Mouse (Mus musculus) embryonic facial prominence, embryonic 11.5 days (tissue): ENCODE data around the gene Rpp40. TPM values are rescaled to one million over a fixed set of nuclear protein-coding genes. Genes with fewer than 3 reads are reported as not detected.

Experiments used
- ATAC-seq: fragments of 200-750 bp; cut with Nextera tagmentation; replicated peaks from 2 replicates; pipeline ENCODE4 v1.8.0; 2017; ENCODE audit warnings: low read depth; ENCODE audit not compliant: insufficient number of reproducible peaks, low FRiP score, low TSS enrichment
- DNase-seq: peaks from one replicate; pipeline ENCODE4 v3.0.0-alpha.2; 2015; ENCODE audit warnings: low spot score
- H3K27ac ChIP-seq: fragments of 300-500 bp; sonication (generic); replicated peaks from 2 replicates; pipeline ENCODE4 v1.5.1; 2014; ENCODE audit warnings: mild to moderate bottlenecking, low read depth, low read length, control low read depth
- H3K27me3 ChIP-seq: fragments of 300-500 bp; sonication (generic); 2 replicates; pipeline ENCODE4 v1.6.1; 2014; ENCODE audit warnings: mild to moderate bottlenecking, low read length, moderate library complexity, mixed read lengths; ENCODE audit not compliant: control insufficient read depth, insufficient read depth
- H3K36me3 ChIP-seq: fragments of 300-500 bp; sonication (generic); replicated peaks from 2 replicates; pipeline ENCODE4 v1.6.1; 2014; ENCODE audit warnings: low read depth, mild to moderate bottlenecking, low read length, moderate library complexity, mixed read lengths; ENCODE audit not compliant: control insufficient read depth, insufficient read depth
- H3K4me1 ChIP-seq: fragments of 300-500 bp; sonication (generic); 2 replicates; pipeline ENCODE4 v1.6.1; 2014; ENCODE audit warnings: low read length, mixed read lengths; ENCODE audit not compliant: control insufficient read depth, insufficient read depth
- H3K4me2 ChIP-seq: fragments of 300-500 bp; sonication (generic); 2 replicates; pipeline ENCODE4 v1.6.1; 2014; ENCODE audit warnings: low read depth, mild to moderate bottlenecking, control low read depth, low read length, moderate library complexity
- H3K4me3 ChIP-seq: fragments of 300-500 bp; sonication (generic); 2 replicates; pipeline ENCODE4 v1.5.1; 2014; ENCODE audit warnings: low read depth, low read length, control low read depth
- H3K9ac ChIP-seq: fragments of 300-500 bp; sonication (generic); replicated peaks from 2 replicates; pipeline ENCODE4 v1.6.1; 2014; ENCODE audit warnings: mild to moderate bottlenecking, control low read depth, low read length
- H3K9me3 ChIP-seq: fragments of 300-500 bp; sonication (generic); replicated peaks from 2 replicates; pipeline ENCODE4 v1.6.1; 2016; ENCODE audit warnings: mild to moderate bottlenecking, low read length, inconsistent platforms, mixed read lengths; ENCODE audit not compliant: control insufficient read depth
- WGBS: fragments of 180-500 bp; shearing (Covaris S2); extraction: QIAGEN DNeasy Blood & Tissue Kit; methylation state at CpG from one replicate; pipeline ENCODE4 v1.1.7; 2014; 5-methylcytosine and 5-hydroxymethylcytosine counted together
- polyA plus RNA-seq: library from polyadenylated mRNA; unstranded; fragments of >200 nt; fragmentation: Nextera tagmentation; extraction: Ambion mirVana; gene quantifications from 2 replicates; pipeline ENCODE4 v1.2.1, GENCODE M21; 2014

Gene Rpp40
- polyA plus RNA-seq, 1 experiment from 2014 or later: 31.6 TPM

GRCm38 (mm10) chr13:35911476-35911875 lies 5.3 kb upstream of the Rpp40 start:
- Histone ChIP-seq H3K4me2 (no peak overlapping the region), H3K27ac (no peak overlapping the region), H3K9me3 (no peaks in the 10 kb centered on the region), H3K9ac (no peak overlapping the region), H3K27me3 (no peaks in the 10 kb centered on the region), H3K36me3 (no peaks in the 10 kb centered on the region), H3K4me3 (no peak overlapping the region), H3K4me1 (no peaks in the 10 kb centered on the region)
- ATAC-seq (no peak), DNase-seq (no peak)
- 93% methylated on average over 1 of the region's 1 CpGs for WGBS

- 3% methylated on average over 13 of the region's 13 CpGs for WGBS
- Histone ChIP-seq H3K36me3 (no peaks in the 10 kb centered on the region), H3K27me3 (no peaks in the 10 kb centered on the region), H3K9ac (peak overlapping the region; percentile 64), H3K4me1 (no peaks in the 10 kb centered on the region), H3K9me3 (no peaks in the 10 kb centered on the region), H3K27ac (no peak overlapping the region), H3K4me2 (peak overlapping the region; percentile 57), H3K4me3 (peak overlapping the region; percentile 55)
- DNase-seq (peak; percentile 28), ATAC-seq (no peak)
Measured at GRCm38 (mm10) chr13:35905378-35905777, 781 bp downstream of the Rpp40 start.

DNA sequence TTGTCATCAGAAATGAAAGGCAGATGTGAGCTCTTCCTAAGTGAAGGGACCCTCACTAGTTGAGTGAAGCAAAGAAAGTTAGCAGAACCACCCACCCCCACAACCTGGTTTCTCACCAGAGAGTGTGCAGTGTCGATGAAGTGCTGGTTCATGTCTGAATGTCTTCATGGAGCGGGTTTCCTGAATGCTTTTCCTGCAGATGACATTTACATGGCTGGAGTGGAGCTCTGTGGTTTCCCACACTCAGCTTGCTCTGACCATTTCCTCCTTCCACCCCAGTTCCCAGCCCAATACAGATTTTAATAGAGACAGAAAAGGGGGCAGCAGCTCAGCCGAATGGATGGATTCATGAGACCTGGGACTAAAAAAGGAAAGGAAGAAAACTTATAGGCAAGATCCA lies 13.3 kb downstream of the Rpp40 start:
- DNase-seq (no peak), ATAC-seq (no peak)
- Histone ChIP-seq H3K4me2 (no peak overlapping the region), H3K27me3 (no peaks in the 10 kb centered on the region), H3K9ac (no peak overlapping the region), H3K36me3 (no peaks in the 10 kb centered on the region; the same call in 1 of the 2 replicates), H3K27ac (no peak overlapping the region), H3K4me1 (no peaks in the 10 kb centered on the region), H3K4me3 (no peak overlapping the region), H3K9me3 (no peaks in the 10 kb centered on the region)
- WGBS: 95% methylated on average over 3 of the region's 3 CpGs

- Histone ChIP-seq H3K9ac (no peak overlapping the region), H3K4me1 (0 out of 2 replicates have a peak, but pooled peaks cover 2% of the 10 kb centered on the region), H3K4me2 (no peak overlapping the region), H3K27me3 (no peaks in the 10 kb centered on the region), H3K27ac (no peak overlapping the region), H3K4me3 (no peak overlapping the region), H3K9me3 (no peaks in the 10 kb centered on the region), H3K36me3 (no peaks in the 10 kb centered on the region)
- peak; percentile 40 for DNase-seq
- ATAC-seq: no peak
- 38% methylated on average over 15 of the region's 15 CpGs for WGBS
Measured at GRCm38 (mm10) chr13:35886121-35886725, 19.9 kb downstream of the Rpp40 start.

DNA sequence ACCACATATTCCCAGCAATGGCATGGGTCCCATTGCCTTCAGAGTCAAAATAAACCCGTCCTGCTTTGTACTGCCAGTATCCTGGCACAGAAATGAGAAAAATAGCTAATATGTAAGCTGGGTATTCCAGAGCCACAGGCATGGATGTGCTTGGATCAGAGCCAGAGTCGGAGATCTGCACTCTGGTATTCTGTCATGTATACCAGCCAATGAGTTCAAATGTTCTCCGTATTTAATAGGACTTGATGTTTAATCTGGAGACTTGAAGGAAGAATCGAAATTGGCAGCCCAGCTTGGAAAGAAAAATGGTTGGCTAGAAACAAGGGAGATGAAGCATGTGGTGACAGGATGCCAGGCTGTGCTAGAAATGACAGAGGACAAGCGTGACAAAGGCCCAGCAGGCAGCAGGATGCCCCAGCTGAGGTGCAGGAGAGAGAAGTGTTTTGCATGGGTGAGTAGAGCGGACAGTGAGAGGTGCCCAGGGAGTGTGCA lies 25.6 kb downstream of the Rpp40 start:
- no peak overlapping the region for H3K4me2 ChIP-seq
- H3K9ac ChIP-seq: no peak overlapping the region
- ATAC-seq (no peak), DNase-seq (no peak)
- 0 out of 2 replicates have a peak, but pooled peaks cover 2% of the 10 kb centered on the region for H3K4me1 ChIP-seq
- WGBS: 88% methylated on average over 6 of the region's 6 CpGs
- H3K4me3 ChIP-seq: no peak overlapping the region
- no peaks in the 10 kb centered on the region for H3K9me3 ChIP-seq
- no peaks in the 10 kb centered on the region for H3K27me3 ChIP-seq
- no peaks in the 10 kb centered on the region for H3K36me3 ChIP-seq
- H3K27ac ChIP-seq: no peak overlapping the region

DNA sequence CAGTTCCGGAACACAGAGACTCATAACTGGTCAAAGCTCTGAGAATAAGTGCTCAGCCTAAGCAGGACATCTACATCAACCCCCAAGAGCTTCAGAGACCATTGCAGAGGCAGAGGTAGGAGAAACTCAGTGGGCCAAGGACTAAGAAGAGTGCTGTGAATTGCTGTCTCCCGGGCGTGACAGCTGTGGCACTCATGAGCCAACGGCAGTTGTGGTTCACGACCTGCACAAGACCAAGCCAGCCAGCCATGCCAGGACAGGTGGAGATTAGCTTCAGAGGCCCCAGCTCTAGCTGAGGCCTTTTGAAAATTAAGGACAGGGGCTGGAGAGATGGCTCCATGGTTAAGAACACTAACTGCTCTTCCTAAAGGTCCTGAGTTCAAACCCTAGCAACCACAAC lies 26.6 kb downstream of the Rpp40 start:
- no peak overlapping the region for H3K9ac ChIP-seq
- no peaks in the 10 kb centered on the region for H3K27me3 ChIP-seq
- DNase-seq (no peak), ATAC-seq (no peak)
- H3K4me3 ChIP-seq: no peak overlapping the region
- 84% methylated on average over 5 of the region's 5 CpGs for WGBS
- no peaks in the 10 kb centered on the region for H3K36me3 ChIP-seq
- no peak overlapping the region for H3K27ac ChIP-seq
- 0 out of 2 replicates have a peak, but pooled peaks cover 2% of the 10 kb centered on the region for H3K4me1 ChIP-seq
- H3K4me2 ChIP-seq: no peak overlapping the region
- H3K9me3 ChIP-seq: no peaks in the 10 kb centered on the region

DNA sequence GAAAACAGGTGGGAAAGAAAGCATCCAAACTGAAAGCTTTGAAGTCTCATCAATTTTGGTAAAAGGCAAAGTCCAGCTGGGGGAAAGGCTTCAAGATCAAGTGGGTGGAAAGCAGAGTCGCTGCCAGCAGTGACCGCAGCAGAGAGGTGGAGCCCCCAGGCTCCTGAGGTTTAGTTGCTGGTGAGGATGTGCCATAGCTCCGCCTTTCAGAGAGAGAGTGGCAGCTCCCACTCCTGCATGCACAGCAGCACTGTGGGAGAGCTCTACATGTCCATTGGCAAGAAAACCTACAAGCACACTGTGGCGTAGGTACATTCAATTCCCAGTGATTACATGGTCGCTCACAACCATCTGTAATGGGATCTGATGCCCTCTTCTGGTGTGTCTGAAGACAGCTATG lies 27.1 kb downstream of the Rpp40 start:
- Histone ChIP-seq H3K36me3 (no peaks in the 10 kb centered on the region), H3K4me1 (no peaks in the 10 kb centered on the region), H3K4me3 (no peak overlapping the region), H3K9me3 (no peaks in the 10 kb centered on the region), H3K27ac (no peak overlapping the region), H3K4me2 (no peak overlapping the region), H3K27me3 (no peaks in the 10 kb centered on the region), H3K9ac (no peak overlapping the region)
- WGBS: 48% methylated on average over 5 of the region's 5 CpGs
- ATAC-seq: no peak
- peak; percentile 2 for DNase-seq

DNA sequence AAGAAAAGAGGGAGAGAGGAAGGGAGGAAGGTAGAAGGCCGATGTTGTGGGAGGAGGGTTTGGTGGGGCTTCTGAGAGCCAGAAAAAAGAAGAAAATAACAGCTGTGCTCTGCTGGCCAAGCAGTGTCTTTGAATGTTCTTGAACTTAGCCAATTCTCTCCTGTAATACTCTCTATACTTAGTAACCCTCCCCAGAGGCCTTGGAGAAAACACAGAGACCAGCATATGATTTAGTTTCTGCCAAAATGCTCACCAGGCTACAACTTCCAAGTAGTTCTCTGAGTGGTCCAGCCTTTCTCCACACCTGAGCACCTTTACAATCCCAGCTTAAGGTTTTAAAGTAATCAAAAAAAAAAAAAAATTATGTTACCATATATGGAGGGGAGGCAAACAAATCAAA lies 27.9 kb downstream of the Rpp40 start:
- no peak overlapping the region for H3K4me3 ChIP-seq
- no peak for ATAC-seq
- 62% methylated on average over 1 of the region's 1 CpGs for WGBS

More for the DNA sequence above, 27.9 kb downstream of the Rpp40 start:
- H3K9me3 ChIP-seq: no peaks in the 10 kb centered on the region
- H3K27ac ChIP-seq: no peak overlapping the region
- no peaks in the 10 kb centered on the region for H3K4me1 ChIP-seq
- no peak overlapping the region for H3K9ac ChIP-seq
- no peaks in the 10 kb centered on the region for H3K27me3 ChIP-seq
- no peaks in the 10 kb centered on the region for H3K36me3 ChIP-seq
- no peak overlapping the region for H3K4me2 ChIP-seq
- no peak for DNase-seq
